Mouse (Mus musculus): ENCODE data around the gene Slc39a11. TPM values are rescaled to one million over a fixed set of nuclear protein-coding genes. Genes with fewer than 3 reads are reported as not detected.

The Slc39a11 gene
- polyA plus RNA-seq, 1 experiment from 2014 or later = 16.8 TPM

DNA sequence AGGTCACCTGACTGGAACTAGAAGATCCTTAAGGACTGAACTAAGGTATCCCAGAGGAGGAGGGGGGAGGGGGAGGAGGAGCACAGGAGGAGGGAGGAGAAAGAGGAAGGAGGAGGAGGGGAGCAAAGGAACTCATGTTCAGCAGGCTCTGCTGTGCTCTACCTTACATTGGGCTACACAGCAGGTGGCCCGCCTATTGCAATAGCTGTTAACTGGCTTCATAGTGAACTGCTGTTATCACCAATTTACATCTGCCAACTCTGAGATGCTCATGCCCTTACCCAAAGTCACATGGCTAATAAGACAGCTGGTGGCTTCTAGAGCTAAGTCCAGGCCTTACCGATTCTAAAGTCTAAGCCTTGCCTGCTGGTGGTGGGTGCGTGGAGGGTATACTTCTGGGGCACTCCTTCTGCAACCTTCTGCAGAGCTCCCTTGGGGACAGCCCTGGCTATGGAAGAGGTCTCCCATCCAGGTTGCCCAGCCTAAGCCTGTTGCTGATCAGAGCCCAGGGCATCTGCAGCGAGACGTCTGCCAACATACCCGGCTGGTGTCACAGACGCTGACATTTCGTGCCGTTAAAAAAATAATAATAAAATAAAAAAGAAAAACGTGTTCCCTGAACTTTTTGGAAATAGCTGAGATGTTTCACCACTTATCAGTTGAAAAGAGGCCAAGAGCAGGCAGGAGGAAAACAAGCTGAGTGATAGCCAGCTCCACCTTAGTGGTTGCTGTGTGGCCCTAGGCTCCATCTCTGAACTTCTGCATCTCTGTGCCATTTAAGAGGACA is 289.6 kb downstream of the Slc39a11 start:
- WGBS = 83% methylated on average over 10 of the region's 10 CpGs
- no peak overlapping the region for H3K4me2 ChIP-seq
- ATAC-seq (ENCODE audit: extremely low read depth, insufficient number of reproducible peaks, low FRiP score, low TSS enrichment) = no peak
- no peak overlapping the region for H3K9ac ChIP-seq
- H3K4me3 ChIP-seq = no peak overlapping the region
- H3K27me3 ChIP-seq (replicated peaks) = no peaks in the 10 kb centered on the region
- no peaks in the 10 kb centered on the region; the same call in 1 of the 2 replicates for H3K4me1 ChIP-seq
- H3K36me3 ChIP-seq = peaks cover 5% of the 10 kb centered on the region; the same call in 1 of the 2 replicates
- H3K9me3 ChIP-seq = no peaks in the 10 kb centered on the region
- no peak overlapping the region for H3K27ac ChIP-seq (replicated peaks)

- Histone ChIP-seq H3K4me3 (no peak overlapping the region), H3K4me1 (peaks cover 5% of the 10 kb centered on the region; the same call in 1 of the 2 replicates), H3K9ac (no peak overlapping the region), H3K4me2 (no peak overlapping the region), H3K9me3 (no peaks in the 10 kb centered on the region), H3K27ac (replicated peaks) (no peak overlapping the region), H3K36me3 (peaks cover 5% of the 10 kb centered on the region; the same call in 1 of the 2 replicates), H3K27me3 (replicated peaks) (no peaks in the 10 kb centered on the region)
- no peak for ATAC-seq (ENCODE audit: extremely low read depth, insufficient number of reproducible peaks, low FRiP score, low TSS enrichment)
- WGBS = 59% methylated on average over 5 of the region's 5 CpGs
These were observed 293.9 kb downstream of the Slc39a11 start for GRCm38 (mm10) chr11:113355932-113356331.

DNA sequence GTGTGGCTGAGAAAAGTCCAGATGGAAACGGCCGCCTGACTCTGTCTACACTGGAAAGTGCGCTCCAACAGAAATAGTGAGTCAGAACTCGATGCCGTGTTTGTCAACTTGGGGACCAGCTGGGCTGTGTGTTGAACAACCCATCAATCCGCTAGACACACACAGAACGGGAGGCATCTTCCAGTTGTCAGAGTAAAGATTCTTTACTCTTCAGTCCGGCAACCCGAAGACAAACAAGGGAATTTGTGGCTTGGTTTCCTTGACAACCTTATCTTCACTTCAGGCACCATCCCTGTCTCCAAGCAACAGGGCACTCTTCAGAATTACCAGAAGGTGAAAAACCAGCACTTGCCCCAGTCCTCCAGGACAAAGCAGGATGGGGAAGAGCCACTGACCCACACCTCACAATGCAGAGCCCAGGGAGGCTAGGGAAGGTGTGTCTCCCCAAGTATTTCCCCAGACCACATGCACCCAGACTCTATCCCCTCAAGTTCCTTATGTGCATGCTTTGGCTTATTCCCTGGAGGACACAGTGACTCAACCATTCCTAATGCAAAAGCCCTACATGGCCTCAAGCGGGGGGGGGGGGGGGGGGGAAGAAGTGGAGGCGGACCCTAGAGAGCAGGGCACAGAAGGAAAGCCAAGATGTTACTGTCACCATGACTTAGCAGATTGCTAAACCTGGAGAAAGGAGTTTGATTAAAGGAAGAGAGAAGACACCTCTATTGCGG is 297.6 kb downstream of the Slc39a11 start:
- no peak overlapping the region for H3K4me2 ChIP-seq
- H3K9ac ChIP-seq = no peak overlapping the region
- no peaks in the 10 kb centered on the region for H3K27me3 ChIP-seq (replicated peaks)
- no peak overlapping the region for H3K4me3 ChIP-seq
- H3K27ac ChIP-seq (replicated peaks) = no peak overlapping the region
- H3K36me3 ChIP-seq = 0 out of 2 replicates have a peak, but pooled peaks cover 6% of the 10 kb centered on the region
- 35% methylated on average over 11 of the region's 12 CpGs for WGBS
- ATAC-seq (ENCODE audit: extremely low read depth, insufficient number of reproducible peaks, low FRiP score, low TSS enrichment) = no peak
- H3K4me1 ChIP-seq = peaks cover 5% of the 10 kb centered on the region; the same call in 1 of the 2 replicates
- H3K9me3 ChIP-seq = peaks cover 20% of the 10 kb centered on the region

GRCm38 (mm10) chr11:113350583-113350982 is 299.3 kb downstream of the Slc39a11 start:
- WGBS = 85% methylated on average over 4 of the region's 4 CpGs
- Histone ChIP-seq H3K4me3 (no peak overlapping the region), H3K27ac (replicated peaks) (no peak overlapping the region), H3K9ac (no peak overlapping the region), H3K9me3 (peaks cover 20% of the 10 kb centered on the region), H3K36me3 (0 out of 2 replicates have a peak, but pooled peaks cover 6% of the 10 kb centered on the region), H3K4me1 (peaks cover 5% of the 10 kb centered on the region; the same call in 1 of the 2 replicates), H3K4me2 (no peak overlapping the region), H3K27me3 (replicated peaks) (no peaks in the 10 kb centered on the region)
- no peak for ATAC-seq (ENCODE audit: extremely low read depth, insufficient number of reproducible peaks, low FRiP score, low TSS enrichment)

DNA sequence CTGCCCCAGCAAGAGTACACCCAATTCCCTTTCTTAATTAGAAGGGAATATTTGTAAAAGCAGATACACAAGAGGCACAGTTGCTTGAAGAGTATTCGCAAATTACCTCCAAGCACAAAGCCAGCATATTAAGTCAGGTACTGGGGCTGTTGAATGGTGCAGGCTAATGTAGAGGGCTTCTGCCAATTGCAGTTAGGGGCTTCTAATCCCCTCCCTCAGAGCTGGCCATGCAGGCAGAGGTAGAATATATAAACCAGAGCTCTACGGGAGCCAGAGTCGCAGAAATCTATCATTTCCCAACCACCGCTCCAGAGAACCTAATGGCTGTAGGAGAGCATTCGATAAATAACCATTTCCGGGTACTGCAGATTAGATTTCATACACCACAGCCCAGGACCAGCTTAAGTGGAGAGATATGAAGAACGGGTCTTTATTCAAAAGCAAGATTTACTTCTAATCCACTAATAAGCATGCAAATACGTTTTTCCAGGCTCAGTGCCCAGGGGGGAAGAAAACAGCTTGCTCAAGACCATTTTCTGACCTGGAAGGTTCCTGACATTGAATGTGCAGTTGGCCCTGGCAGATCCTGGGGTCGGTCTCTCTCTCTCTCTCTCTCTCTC is 302.9 kb downstream of the Slc39a11 start:
- H3K27ac ChIP-seq (replicated peaks) = no peak overlapping the region
- peaks cover 7% of the 10 kb centered on the region for H3K36me3 ChIP-seq
- peaks cover 20% of the 10 kb centered on the region for H3K9me3 ChIP-seq
- H3K4me3 ChIP-seq = no peak overlapping the region
- ATAC-seq (ENCODE audit: extremely low read depth, insufficient number of reproducible peaks, low FRiP score, low TSS enrichment) = no peak
- H3K9ac ChIP-seq = no peak overlapping the region
- H3K4me1 ChIP-seq = peaks cover under 1% of the 10 kb centered on the region; the same call in 1 of the 2 replicates
- H3K4me2 ChIP-seq = no peak overlapping the region
- no peaks in the 10 kb centered on the region for H3K27me3 ChIP-seq (replicated peaks)
- 62% methylated on average over 9 of the region's 9 CpGs for WGBS

DNA sequence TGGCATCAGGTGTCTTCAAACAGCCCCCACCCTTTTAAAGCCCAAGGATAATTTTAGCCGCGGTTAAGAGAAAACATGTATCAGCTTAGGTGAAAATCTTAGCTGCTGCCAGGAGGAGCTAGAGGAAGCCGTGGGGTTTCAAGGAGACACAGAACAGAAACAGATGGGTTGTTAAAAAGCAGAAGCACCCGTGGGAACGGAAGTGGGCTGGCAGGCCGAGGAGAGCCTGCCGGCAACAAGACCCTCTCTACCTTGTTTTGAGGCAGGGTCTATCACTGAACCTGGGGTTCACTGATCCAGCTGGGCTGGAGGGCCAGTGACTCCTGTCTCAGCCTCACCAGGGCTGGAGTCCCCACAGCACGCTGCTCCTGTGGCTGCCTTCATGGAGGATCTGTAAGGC is 310.1 kb downstream of the Slc39a11 start:
- no peak overlapping the region for H3K27ac ChIP-seq (replicated peaks)
- H3K9me3 ChIP-seq = no peaks in the 10 kb centered on the region
- no peaks in the 10 kb centered on the region for H3K27me3 ChIP-seq (replicated peaks)
- WGBS = 73% methylated on average over 8 of the region's 8 CpGs
- no peak overlapping the region for H3K9ac ChIP-seq
- 0 out of 2 replicates have a peak, but pooled peaks cover under 1% of the 10 kb centered on the region for H3K4me1 ChIP-seq
- H3K4me3 ChIP-seq = no peak overlapping the region
- ATAC-seq (ENCODE audit: extremely low read depth, insufficient number of reproducible peaks, low FRiP score, low TSS enrichment) = no peak
- H3K36me3 ChIP-seq = peaks cover 7% of the 10 kb centered on the region
- no peak overlapping the region for H3K4me2 ChIP-seq

DNA sequence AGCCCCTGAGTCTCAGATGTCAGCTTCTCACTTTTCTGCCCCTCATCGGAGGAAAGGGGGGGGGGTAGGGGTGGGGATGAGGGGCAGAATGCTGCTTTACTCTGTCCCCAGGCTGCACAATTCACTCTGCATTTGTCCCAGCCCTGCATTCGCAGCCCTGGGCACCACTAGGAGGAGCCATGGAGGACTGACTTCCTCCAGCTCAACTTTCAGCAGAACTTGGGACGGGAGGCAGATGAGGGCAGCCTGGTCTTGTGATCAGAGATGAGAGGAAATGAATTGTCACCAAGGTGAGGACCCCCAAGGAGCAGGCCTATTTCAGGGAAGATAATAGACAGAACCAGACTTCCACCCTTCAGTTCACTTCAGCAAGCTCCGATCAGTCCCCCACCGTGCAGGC is 311.3 kb downstream of the Slc39a11 start:
- ATAC-seq (ENCODE audit: extremely low read depth, insufficient number of reproducible peaks, low FRiP score, low TSS enrichment) = no peak
- Histone ChIP-seq H3K9me3 (no peaks in the 10 kb centered on the region), H3K4me3 (no peak overlapping the region), H3K4me1 (peaks cover 4% of the 10 kb centered on the region; the same call in 1 of the 2 replicates), H3K27me3 (replicated peaks) (no peaks in the 10 kb centered on the region), H3K9ac (no peak overlapping the region), H3K36me3 (peaks cover 7% of the 10 kb centered on the region), H3K4me2 (no peak overlapping the region), H3K27ac (replicated peaks) (no peak overlapping the region)
- 40% methylated on average over 5 of the region's 5 CpGs for WGBS

DNA sequence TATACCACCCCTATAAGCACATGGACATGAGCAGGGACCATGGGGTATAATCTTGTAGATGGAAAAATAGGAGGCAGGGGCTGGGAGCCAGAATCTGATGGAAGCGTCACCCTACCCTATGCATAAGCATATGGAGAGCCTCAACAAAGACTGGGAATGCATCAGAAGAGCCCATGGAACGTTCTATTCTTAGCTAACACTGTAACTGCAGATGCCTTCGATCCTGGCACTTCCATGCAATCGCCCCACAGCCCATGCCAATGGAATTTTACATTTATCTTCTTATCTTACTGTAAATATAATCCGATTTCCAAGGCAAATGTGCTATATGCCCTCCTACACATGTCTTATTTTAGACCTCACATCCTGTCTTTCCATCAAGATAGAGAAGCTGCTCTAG is 314.2 kb downstream of the Slc39a11 start:
- Histone ChIP-seq H3K4me1 (peaks cover 10% of the 10 kb centered on the region), H3K4me3 (no peak overlapping the region), H3K4me2 (no peak overlapping the region), H3K9ac (no peak overlapping the region), H3K27me3 (replicated peaks) (no peaks in the 10 kb centered on the region), H3K9me3 (no peaks in the 10 kb centered on the region), H3K27ac (replicated peaks) (no peak overlapping the region), H3K36me3 (no peaks in the 10 kb centered on the region)
- no peak for ATAC-seq (ENCODE audit: extremely low read depth, insufficient number of reproducible peaks, low FRiP score, low TSS enrichment)
- WGBS = 74% methylated on average over 5 of the region's 5 CpGs

GRCm38 (mm10) chr11:113334444-113334881 is 315.4 kb downstream of the Slc39a11 start:
- H3K4me3 ChIP-seq = no peak overlapping the region
- H3K4me1 ChIP-seq = peaks cover 10% of the 10 kb centered on the region
- H3K27me3 ChIP-seq (replicated peaks) = no peaks in the 10 kb centered on the region
- no peak overlapping the region for H3K9ac ChIP-seq
- no peaks in the 10 kb centered on the region for H3K9me3 ChIP-seq
- no peak overlapping the region for H3K27ac ChIP-seq (replicated peaks)
- WGBS = 66% methylated on average over 5 of the region's 5 CpGs
- H3K36me3 ChIP-seq = no peaks in the 10 kb centered on the region
- no peak for ATAC-seq (ENCODE audit: extremely low read depth, insufficient number of reproducible peaks, low FRiP score, low TSS enrichment)
- H3K4me2 ChIP-seq = no peak overlapping the region

DNA sequence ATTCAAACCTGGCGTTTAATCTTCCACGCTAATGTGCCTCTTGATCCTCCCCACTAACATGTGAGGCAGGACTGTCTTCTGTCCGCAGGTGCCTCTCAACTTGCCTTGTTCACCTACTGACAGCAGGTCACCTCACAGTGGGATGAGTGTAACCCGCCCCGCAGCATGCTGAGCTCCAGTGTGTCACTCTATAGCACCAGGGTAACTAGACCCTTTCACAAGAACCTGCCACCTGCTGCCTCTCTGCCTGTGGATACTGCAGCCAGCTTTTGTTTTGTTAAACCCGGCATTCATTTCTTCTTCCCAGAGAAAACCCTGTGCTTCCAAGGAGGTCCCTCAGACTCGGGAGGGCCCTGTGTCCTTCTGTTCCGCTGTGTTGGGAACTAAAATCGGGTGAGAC is 316.3 kb downstream of the Slc39a11 start:
- H3K36me3 ChIP-seq = no peaks in the 10 kb centered on the region
- ATAC-seq (ENCODE audit: extremely low read depth, insufficient number of reproducible peaks, low FRiP score, low TSS enrichment) = no peak
- H3K9ac ChIP-seq = no peak overlapping the region
- WGBS = 75% methylated on average over 9 of the region's 9 CpGs
- H3K9me3 ChIP-seq = no peaks in the 10 kb centered on the region
- H3K27ac ChIP-seq (replicated peaks) = no peak overlapping the region
- no peaks in the 10 kb centered on the region for H3K27me3 ChIP-seq (replicated peaks)
- no peak overlapping the region for H3K4me2 ChIP-seq
- H3K4me1 ChIP-seq = peaks cover 10% of the 10 kb centered on the region
- H3K4me3 ChIP-seq = no peak overlapping the region

- ATAC-seq (ENCODE audit: extremely low read depth, insufficient number of reproducible peaks, low FRiP score, low TSS enrichment) = no peak
- H3K27me3 ChIP-seq (replicated peaks) = no peaks in the 10 kb centered on the region
- no peak overlapping the region for H3K27ac ChIP-seq (replicated peaks)
- peaks cover 15% of the 10 kb centered on the region for H3K4me1 ChIP-seq
- no peak overlapping the region for H3K9ac ChIP-seq
- H3K9me3 ChIP-seq = no peaks in the 10 kb centered on the region
- H3K4me3 ChIP-seq = no peak overlapping the region
- H3K36me3 ChIP-seq = no peaks in the 10 kb centered on the region
- H3K4me2 ChIP-seq = no peak overlapping the region
- WGBS = 62% methylated on average over 13 of the region's 13 CpGs
These were observed 319.8 kb downstream of the Slc39a11 start for GRCm38 (mm10) chr11:113330061-113330591.
